Mouse (Mus musculus): ENCODE measurements around the gene Haus2. TPM values are rescaled to one million over a fixed set of nuclear protein-coding genes. Genes with fewer than 3 reads are reported as not detected.
"Not testable (repeated sequence)": the region's sequence is repeated elsewhere in the genome, so short reads cannot be mapped to it uniquely, and the experiment has no call there.

Haus2 gene
- polyA plus RNA-seq (2014; fragmentation: Nextera tagmentation; extraction: Ambion mirVana) = 36.0 and 40.6 TPM in 2 replicates

- Histone ChIP-seq H3K9me3 (ENCODE audit: control insufficient read depth, low read length) (no peaks in the 10 kb centered on the region), H3K36me3 (ENCODE audit: control insufficient read depth, insufficient read depth, low read length) (no peaks in the 10 kb centered on the region), H3K4me3 (ENCODE audit: low read depth, low read length) (peak within 1 kb of the TSS; percentile 70), H3K4me2 (replicated peaks; ENCODE audit: low read depth, low read length) (peak within 1 kb of the TSS; percentile 68), H3K27me3 (ENCODE audit: control insufficient read depth, insufficient read depth, low read length) (no peaks in the 10 kb centered on the region), H3K4me1 (replicated peaks; ENCODE audit: control insufficient read depth, insufficient read depth, low read length) (no peaks in the 10 kb centered on the region), H3K9ac (ENCODE audit: low read depth, low read length) (peak within 1 kb of the TSS; percentile 93), H3K27ac (ENCODE audit: low read depth, low read length) (peak within 1 kb of the TSS; percentile 83)
- under 1% methylated on average over 52 of the region's 52 CpGs for WGBS
- DNase-seq (ENCODE audit: low spot score) (peak; percentile 94), ATAC-seq (ENCODE audit: low FRiP score) (peak; percentile 96)
These were observed at the start of gene Haus2, which contains the start of gene Lrrc57 for GRCm38 (mm10) chr2:120608830-120609723. Gene Haus2 (plus strand): TSS chr2:120609383. Gene Lrrc57 (minus strand): TSS chr2:120609520.

DNA sequence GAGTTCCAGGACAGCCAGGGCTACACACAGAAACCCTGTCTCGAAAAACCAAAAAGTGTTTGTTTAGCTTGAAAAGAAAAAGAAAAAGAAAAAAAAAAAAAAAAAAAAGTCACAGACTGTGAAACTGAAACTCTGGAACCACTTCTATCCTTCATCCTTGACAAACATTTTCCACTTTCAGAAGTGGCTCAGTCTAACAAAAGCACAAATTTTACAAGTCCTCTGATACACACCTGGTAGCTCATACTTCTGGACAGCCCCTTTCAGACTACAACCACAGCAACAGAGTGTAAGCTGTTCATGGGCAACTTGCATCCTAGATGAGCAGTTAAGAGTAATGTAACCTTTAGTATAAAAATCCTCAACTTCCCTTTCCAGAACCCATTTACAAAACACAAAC lies 47.7 kb upstream of the Haus2 start:
- ATAC-seq (ENCODE audit: low FRiP score) (no peak), DNase-seq (ENCODE audit: low spot score) (no peak)
- Histone ChIP-seq H3K4me3 (ENCODE audit: low read depth, low read length) (no peak overlapping the region), H3K9me3 (ENCODE audit: control insufficient read depth, low read length) (no peaks in the 10 kb centered on the region), H3K4me2 (replicated peaks; ENCODE audit: low read depth, low read length) (no peak overlapping the region), H3K4me1 (replicated peaks; ENCODE audit: control insufficient read depth, insufficient read depth, low read length) (no peaks in the 10 kb centered on the region), H3K27me3 (ENCODE audit: control insufficient read depth, insufficient read depth, low read length) (no peaks in the 10 kb centered on the region), H3K36me3 (ENCODE audit: control insufficient read depth, insufficient read depth, low read length) (no peaks in the 10 kb centered on the region), H3K9ac (ENCODE audit: low read depth, low read length) (no peak overlapping the region), H3K27ac (ENCODE audit: low read depth, low read length) (no peak overlapping the region)
- 94% methylated on average over 1 of the region's 1 CpGs for WGBS

DNA sequence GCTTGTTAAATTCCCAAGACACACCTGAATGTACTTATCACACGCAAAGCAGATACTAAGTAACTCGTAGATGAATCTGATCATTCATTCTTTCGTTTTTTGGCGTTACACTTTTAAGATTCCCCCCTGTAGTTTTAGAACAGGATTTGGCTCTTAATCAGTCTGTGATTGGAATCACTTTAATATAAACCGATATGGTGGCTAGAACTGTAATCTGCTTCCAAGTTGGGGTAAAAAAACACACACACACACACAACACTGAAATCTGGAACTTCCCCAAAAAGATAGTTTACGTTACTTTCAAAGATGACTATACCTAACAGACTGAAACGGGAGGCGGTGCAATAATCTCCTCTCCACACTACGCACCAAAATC lies 46.3 kb upstream of the Haus2 start:
- no peak for DNase-seq (ENCODE audit: low spot score)
- H3K27ac ChIP-seq (ENCODE audit: low read depth, low read length) = no peak overlapping the region
- ATAC-seq (ENCODE audit: low FRiP score) = no peak
- peak overlapping the region; percentile 78 for H3K4me2 ChIP-seq (replicated peaks; ENCODE audit: low read depth, low read length)
- no peaks in the 10 kb centered on the region for H3K9me3 ChIP-seq (ENCODE audit: control insufficient read depth, low read length)
- no peaks in the 10 kb centered on the region for H3K27me3 ChIP-seq (ENCODE audit: control insufficient read depth, insufficient read depth, low read length)
- WGBS = 29% methylated on average over 9 of the region's 9 CpGs
- H3K36me3 ChIP-seq (ENCODE audit: control insufficient read depth, insufficient read depth, low read length) = no peaks in the 10 kb centered on the region
- H3K4me1 ChIP-seq (replicated peaks; ENCODE audit: control insufficient read depth, insufficient read depth, low read length) = no peaks in the 10 kb centered on the region
- H3K4me3 ChIP-seq (ENCODE audit: low read depth, low read length) = peak overlapping the region; percentile 90
- peak overlapping the region; percentile 95 for H3K9ac ChIP-seq (ENCODE audit: low read depth, low read length)

GRCm38 (mm10) chr2:120563235-120563990 lies 45.8 kb upstream of the Haus2 start, which contains the start of gene Zfp106:
Gene Zfp106 (minus strand): TSS chr2:120563843.
- Histone ChIP-seq H3K4me3 (ENCODE audit: low read depth, low read length) (peak within 1 kb of the TSS; percentile 90), H3K9ac (ENCODE audit: low read depth, low read length) (peak within 1 kb of the TSS; percentile 95), H3K36me3 (ENCODE audit: control insufficient read depth, insufficient read depth, low read length) (no peaks in the 10 kb centered on the region), H3K4me2 (replicated peaks; ENCODE audit: low read depth, low read length) (peak within 1 kb of the TSS; percentile 78), H3K27ac (ENCODE audit: low read depth, low read length) (peak within 1 kb of the TSS; percentile 77), H3K9me3 (ENCODE audit: control insufficient read depth, low read length) (no peaks in the 10 kb centered on the region), H3K27me3 (ENCODE audit: control insufficient read depth, insufficient read depth, low read length) (no peaks in the 10 kb centered on the region), H3K4me1 (replicated peaks; ENCODE audit: control insufficient read depth, insufficient read depth, low read length) (0 out of 2 replicates have a peak, but pooled peaks cover 2% of the 10 kb centered on the region)
- WGBS = under 1% methylated on average over 48 of the region's 50 CpGs
- DNase-seq (ENCODE audit: low spot score) (peak; percentile 91), ATAC-seq (ENCODE audit: low FRiP score) (peak; percentile 86)

DNA sequence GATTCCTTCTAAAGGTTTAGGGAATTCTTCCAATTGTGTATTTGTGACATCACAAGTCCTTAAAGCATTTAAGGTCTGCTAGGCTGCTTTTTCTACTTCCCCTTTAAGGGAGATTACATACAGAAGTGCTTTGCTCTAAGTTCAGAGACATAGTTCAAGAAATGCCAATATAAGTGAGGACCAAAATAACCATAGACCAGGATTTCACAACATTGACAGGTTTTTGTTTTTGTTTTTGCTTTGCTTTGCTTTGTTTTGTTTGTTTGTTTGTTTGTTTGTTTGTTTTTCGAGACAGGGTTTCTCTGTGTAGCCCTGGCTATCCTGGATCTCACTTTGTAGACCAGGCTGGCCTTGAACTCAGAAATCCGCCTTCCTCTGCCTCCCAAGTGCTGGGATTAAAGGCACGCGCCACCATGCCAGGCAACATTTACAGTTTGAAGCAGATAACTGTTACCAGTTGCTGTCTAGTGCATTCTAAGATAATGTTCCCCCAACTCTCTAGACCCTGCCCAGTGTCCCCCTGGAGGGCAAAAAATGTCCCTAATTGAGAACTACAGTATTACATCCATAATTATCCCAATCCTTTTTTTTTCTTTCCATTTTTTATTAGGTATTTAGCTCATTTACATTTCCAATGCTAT lies 44.5 kb upstream of the Haus2 start:
- not testable (repeated sequence) for H3K4me3 ChIP-seq (ENCODE audit: low read depth, low read length); ATAC-seq (ENCODE audit: low FRiP score); H3K27ac ChIP-seq (ENCODE audit: low read depth, low read length); H3K36me3 ChIP-seq (ENCODE audit: control insufficient read depth, insufficient read depth, low read length); DNase-seq (ENCODE audit: low spot score); H3K4me2 ChIP-seq (replicated peaks; ENCODE audit: low read depth, low read length); H3K4me1 ChIP-seq (replicated peaks; ENCODE audit: control insufficient read depth, insufficient read depth, low read length); H3K9me3 ChIP-seq (ENCODE audit: control insufficient read depth, low read length); H3K27me3 ChIP-seq (ENCODE audit: control insufficient read depth, insufficient read depth, low read length); H3K9ac ChIP-seq (ENCODE audit: low read depth, low read length)
- whole genome bisulfite sequencing = 94% methylated on average over 4 of the region's 4 CpGs

- H3K9me3 ChIP-seq (ENCODE audit: control insufficient read depth, low read length) = no peaks in the 10 kb centered on the region
- H3K4me1 ChIP-seq (replicated peaks; ENCODE audit: control insufficient read depth, insufficient read depth, low read length) = 0 out of 2 replicates have a peak, but pooled peaks cover 2% of the 10 kb centered on the region
- no peak overlapping the region for H3K9ac ChIP-seq (ENCODE audit: low read depth, low read length)
- no peaks in the 10 kb centered on the region for H3K36me3 ChIP-seq (ENCODE audit: control insufficient read depth, insufficient read depth, low read length)
- DNase-seq (ENCODE audit: low spot score) = no peak
- H3K4me2 ChIP-seq (replicated peaks; ENCODE audit: low read depth, low read length) = no peak overlapping the region
- no peaks in the 10 kb centered on the region for H3K27me3 ChIP-seq (ENCODE audit: control insufficient read depth, insufficient read depth, low read length)
- no peak overlapping the region for H3K4me3 ChIP-seq (ENCODE audit: low read depth, low read length)
- WGBS = 88% methylated on average over 2 of the region's 2 CpGs
- no peak overlapping the region for H3K27ac ChIP-seq (ENCODE audit: low read depth, low read length)
- no peak for ATAC-seq (ENCODE audit: low FRiP score)
These were observed 43.8 kb upstream of the Haus2 start for GRCm38 (mm10) chr2:120565363-120565762.

GRCm38 (mm10) chr2:120566886-120567797 lies 42.0 kb upstream of the Haus2 start, which contains the start of gene Snap23:
Gene Snap23 (plus strand): TSS chr2:120567671.
- peak within 1 kb of the TSS; percentile 67 for H3K4me2 ChIP-seq (replicated peaks; ENCODE audit: low read depth, low read length)
- H3K36me3 ChIP-seq (ENCODE audit: control insufficient read depth, insufficient read depth, low read length) = no peaks in the 10 kb centered on the region
- DNase-seq (ENCODE audit: low spot score) (peak; percentile 97), ATAC-seq (ENCODE audit: low FRiP score) (peak; percentile 90)
- 2% methylated on average over 42 of the region's 42 CpGs for WGBS
- H3K27me3 ChIP-seq (ENCODE audit: control insufficient read depth, insufficient read depth, low read length) = no peaks in the 10 kb centered on the region
- peak within 1 kb of the TSS; percentile 81 for H3K9ac ChIP-seq (ENCODE audit: low read depth, low read length)
- no peaks in the 10 kb centered on the region for H3K9me3 ChIP-seq (ENCODE audit: control insufficient read depth, low read length)
- H3K4me3 ChIP-seq (ENCODE audit: low read depth, low read length) = peak within 1 kb of the TSS; percentile 65
- peak within 1 kb of the TSS; percentile 51; the same call in 1 of the 2 replicates for H3K27ac ChIP-seq (ENCODE audit: low read depth, low read length)
- 0 out of 2 replicates have a peak, but pooled peaks cover 2% of the 10 kb centered on the region for H3K4me1 ChIP-seq (replicated peaks; ENCODE audit: control insufficient read depth, insufficient read depth, low read length)
